Mouse (Mus musculus): Measurements from ENCODE around the gene Stx17.

The Stx17 gene

DNA sequence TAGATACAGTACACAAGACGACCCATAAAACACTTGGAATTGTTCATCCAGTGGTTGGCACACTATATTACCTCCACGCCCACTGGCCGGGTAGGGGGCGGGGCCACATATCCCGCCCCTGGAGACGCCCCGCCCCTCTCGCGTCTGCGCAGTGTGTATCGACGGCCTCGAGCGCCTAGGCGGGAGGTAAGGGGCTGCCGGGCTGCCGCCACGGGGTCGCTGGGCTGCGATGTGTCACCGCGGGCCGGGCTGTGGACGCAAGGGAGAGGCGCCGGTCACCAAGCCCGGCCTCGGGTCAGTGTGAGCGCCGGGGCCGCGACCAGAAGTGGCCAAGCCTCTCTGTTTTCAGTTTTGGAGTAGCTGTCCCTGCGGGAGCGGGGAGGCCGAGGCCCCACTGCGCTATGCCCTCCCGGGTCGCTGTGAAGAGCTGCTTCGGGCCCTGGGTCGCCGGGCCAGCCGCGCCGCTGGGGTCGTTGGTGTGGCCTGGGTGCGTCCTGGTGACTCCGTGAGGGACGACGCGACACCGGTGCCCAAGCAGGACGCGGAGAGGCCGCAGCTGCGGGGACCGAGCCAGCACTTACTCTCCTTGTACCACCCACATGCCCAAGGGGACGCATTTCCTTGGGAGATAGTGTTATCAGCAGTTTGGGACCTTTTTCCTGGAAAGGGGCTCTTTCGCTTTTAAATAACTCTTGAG is at the start of gene Stx17:
Gene Stx17 (plus strand): TSS at position 143 of the 697 bp plus-strand sequence.
- peak; percentile 83 for DNase-seq

DNA sequence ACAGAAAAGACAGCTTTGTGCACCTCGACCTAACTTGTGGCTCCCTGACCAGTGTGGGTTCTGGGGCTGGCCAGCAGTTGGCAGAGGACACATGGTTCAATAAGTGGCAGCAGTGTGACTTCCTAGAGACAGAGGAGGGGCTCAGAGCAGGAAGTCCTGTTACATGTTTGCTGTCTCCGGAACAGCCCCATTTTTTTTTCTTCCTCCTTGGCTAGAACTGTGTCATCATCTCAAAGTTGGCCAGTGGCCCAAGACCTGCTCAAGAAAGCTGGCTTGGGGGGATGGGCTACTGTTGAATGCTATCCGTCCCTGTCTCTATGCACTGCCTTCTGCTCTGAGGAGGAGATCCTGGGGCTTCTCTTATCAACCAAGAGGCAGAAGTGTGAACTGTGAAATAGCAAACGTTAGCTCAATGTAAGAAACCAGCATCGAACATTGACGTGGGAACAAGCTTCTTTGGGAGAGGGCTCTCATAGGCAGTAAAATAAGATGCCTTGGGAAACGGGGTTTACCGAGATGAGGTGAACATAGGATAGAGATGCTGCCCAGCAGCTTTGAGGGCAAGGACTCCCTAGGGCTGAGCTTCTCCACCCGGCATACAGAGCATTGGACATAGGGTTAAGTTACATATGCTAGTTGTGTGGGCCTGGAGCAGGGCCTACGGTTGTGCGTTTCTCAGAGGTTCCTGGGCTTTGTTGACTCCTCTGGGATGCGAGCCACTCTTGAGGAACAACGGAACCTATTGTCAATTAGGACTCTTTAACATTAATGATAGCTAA is 47.8 kb upstream of the Stx17 start:
- DNase-seq = no peak

DNA sequence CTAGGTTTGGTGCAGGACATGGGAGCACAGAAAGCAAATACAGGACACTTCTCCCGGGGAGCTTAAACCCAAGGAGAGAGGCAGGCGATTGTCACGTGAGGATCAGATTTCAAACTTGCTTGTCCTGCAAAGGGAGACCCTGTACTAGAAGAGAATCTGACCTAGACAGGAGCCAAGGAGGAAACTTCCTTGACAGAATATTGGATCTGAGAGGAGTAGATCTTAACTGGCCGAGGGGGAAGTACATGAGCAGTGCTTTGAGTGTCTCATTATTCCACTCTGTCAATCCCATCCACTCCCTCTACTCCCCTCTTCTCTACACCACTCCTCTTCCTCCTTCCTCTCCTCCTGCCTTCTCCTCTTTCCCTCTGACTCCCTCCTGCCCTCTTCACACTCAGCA is 46.5 kb upstream of the Stx17 start:
- DNase-seq = no peak

DNA sequence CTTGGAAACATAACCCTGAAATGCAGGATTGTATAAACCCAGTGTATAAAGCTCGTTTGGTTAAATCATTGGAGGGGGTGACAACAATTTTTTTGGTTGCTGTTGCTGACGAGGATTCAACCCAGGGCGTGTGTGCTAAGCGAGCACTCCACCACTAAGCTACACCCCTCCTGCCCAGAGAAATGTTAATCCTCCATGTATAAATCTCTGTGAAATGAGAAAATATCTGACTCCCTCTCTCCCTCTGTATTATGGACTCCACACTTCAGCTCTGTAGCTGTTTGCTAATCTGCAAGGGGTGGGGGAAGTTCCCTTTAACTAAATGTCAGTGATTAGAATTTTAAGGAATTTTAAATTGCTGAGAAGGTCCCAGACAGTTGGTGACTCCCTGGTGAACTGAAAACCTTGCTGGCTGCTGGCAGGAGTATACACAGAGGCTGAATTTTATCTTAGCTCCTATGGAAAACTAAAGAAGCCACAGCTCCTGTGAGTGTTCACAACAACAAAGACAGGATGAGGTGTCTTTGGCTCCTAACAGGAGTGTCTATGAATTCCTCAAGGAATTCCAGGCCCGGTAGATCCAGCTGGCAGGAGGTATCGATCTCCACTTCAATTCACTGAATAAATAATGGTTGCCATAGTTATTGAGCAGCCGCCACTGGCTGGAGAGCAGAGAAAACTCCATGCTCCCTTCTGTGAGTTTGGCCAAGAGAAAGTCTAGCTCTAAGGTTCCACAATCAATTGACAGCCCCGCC is 45.3 kb upstream of the Stx17 start:
- no peak for DNase-seq

DNA sequence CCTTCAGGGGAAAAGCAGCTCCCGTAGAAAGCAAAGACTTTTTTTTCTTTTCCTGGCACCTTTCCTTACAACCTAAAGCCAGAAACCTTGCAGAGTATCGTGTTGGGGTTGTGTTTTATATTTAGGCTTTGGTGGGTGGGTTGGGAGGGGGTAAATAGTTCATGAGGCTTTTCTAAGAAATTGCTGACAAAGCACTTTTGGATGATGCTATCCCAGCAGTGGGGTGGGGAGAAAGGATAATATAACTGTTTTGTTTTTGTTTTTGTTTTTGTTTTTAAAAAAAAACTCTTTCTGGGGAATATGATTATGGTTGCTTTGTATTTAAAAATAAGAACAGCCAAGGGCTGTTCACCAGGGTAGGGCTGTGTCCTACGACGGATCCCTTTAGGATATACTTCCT is 41.3 kb upstream of the Stx17 start:
- DNase-seq = no peak

DNA sequence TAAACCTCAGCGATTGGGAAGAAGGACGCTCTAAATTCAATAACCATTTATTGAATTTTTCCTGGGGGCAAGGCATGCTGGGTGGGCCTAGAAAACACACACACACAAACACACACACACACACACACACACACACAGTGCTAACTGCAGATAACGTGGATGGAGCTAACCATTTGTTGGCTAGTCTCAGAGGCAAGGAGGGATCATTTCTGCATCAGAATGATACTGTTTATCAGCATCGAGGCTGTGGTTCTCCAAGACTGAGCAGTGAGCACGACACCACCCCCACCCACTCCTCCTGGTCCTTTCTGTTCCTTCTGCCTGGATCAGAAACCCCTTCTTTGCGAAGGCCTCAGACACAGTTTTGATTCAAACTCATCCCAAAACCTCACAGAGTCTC is 38.1 kb upstream of the Stx17 start:
- DNase-seq = no peak

DNA sequence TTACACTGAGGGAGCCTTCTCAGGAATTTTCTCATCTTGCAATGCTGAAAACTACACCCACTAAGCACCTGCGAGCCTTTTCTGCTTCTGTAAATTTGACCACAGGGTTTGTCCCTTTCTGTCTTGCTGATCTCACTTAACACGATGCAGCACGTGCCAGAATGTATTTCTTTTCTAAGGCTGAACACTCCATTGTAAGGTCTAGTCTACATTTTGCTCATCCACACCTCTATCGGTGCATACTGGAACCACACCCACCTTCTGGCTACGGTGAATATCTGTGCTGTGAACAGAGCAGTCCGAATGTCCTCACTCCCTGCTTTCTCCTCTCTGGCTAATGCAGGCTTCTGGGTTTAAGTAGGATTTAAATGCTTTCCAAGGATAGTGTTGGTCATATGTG is 37.2 kb upstream of the Stx17 start:
- no peak for DNase-seq

DNA sequence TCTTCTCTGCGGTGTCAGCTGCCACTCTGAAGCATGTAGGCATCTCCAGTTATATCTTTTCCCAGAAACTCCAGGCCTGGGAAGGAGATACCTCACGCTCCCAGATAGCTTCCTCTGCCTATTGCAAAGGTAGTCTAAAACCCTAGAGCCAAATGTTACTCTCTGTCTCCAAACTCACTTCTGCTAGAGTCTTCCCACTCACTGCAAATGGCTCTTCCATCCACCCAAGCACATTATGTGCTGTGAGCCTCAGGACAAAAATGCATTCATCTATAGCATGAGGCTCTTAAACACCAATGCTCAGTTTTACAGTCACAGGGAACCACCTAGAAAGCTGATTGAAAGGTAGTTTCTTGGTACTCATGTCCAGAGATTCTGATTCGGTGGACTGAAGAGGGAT is 31.5 kb upstream of the Stx17 start:
- DNase-seq = no peak

DNA sequence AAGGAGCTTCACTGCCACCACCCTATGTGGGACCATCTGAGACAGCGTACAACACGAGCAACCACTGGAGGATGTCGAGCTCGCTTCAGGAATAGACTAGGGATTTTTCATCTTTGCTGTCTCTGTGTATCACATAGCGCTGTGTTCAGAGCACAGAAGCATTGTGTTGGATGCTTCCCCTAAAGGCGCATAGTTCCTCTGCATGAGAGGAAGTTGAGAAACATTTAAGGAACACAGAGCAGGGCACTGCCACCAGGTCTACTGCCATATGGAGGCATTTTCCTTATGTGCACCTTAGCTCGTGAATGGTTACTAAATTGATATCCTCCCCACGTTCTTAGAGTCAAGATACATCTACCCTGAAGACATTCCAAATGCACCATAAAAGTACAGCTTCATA is 24.5 kb upstream of the Stx17 start:
- DNase-seq = no peak

DNA sequence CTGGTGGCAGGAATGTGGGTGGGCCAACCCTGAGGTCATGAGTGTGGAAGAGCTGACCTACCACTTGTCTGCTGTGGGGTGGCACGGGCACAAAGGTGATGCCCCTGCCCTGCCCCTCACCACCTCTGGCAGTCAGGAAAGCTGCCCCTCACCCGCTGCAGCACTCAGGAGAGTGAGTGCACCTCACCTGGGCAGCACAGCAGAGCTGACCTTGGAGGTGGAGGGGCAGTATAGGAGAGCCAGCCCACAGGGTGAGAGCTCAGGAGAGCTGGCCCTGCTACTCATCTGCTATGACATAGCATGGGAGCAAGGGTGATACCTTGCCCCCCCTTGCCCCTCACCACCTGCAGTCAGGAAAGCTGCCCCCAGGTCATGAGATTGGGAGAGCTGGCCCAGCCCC is 22.7 kb upstream of the Stx17 start:
- DNase-seq = no peak

DNA sequence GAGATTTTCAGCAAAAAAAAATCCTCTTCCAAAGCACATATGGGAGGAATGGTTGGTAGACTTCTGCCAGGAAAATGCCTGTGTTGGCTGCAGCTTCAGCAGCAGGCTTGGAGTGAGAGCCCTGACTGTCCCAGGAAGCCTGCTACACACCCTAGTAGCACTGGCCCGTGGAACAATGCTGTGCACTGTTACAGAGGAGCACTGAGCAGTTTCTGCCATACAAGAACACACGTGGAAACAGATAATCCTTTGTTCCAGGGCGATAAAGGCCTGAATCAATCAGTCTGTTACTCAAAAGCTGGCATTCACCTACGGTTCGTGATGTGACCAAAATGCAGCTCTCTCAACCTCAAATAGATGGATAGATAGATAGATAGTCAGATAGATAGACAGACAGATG is 19.3 kb upstream of the Stx17 start:
- no peak for DNase-seq

DNA sequence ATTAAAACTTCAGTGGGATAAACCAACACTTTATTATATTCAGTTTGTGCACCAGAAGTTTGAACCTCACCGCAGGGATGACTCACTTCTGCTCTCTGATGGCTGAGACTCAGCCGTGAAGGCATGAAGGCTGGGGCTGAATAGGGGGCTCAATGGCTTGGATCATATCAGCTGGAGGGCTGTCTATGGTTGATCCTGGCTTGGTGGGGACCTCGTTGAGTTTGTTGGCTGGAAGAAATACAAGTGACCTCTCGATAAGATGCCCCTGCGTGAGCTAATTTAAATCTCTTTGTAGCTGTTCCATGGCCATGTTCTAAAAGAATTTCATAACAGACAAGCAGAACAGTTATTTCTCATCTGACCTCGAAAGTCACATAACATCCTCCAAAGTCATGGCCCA is 17.6 kb upstream of the Stx17 start:
- no peak for DNase-seq

DNA sequence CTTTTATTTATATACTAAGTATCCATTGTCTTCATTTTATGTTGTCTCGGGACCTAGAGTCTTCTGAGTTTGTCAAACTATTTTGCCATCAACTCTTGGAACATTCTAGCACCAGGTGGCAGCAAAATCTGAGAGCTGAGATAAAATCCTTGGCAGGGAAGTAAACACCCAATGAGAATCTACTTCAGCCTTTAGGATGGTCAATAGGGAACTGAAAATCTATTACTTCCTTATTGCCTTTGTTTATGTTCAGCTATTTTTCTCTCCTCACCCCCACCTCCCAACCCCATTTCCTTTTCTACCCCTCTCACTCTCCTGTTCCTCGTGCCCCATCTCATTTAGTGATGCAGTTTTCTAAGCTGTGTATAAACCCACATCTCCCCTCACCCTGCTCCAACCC is 16.1 kb upstream of the Stx17 start:
- no peak for DNase-seq

DNA sequence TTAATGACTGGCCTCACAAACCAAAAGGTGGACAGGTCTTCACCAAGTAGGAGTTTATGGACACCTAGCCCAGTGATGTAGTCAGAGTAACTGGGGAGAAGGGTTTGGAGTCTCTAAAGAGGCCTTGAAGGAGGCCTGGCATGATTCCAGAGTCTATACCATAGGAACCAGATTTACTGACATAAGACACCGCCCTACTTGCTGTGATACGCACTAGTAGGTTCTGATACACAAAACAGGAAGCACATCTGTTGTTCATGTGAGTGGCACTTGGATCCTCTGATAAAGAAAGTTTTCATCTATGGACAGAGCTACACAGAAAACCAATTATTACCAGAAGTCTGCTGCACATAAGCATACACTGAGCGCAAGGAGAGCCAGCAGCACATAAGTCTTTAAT is 14.4 kb upstream of the Stx17 start:
- DNase-seq = no peak

DNA sequence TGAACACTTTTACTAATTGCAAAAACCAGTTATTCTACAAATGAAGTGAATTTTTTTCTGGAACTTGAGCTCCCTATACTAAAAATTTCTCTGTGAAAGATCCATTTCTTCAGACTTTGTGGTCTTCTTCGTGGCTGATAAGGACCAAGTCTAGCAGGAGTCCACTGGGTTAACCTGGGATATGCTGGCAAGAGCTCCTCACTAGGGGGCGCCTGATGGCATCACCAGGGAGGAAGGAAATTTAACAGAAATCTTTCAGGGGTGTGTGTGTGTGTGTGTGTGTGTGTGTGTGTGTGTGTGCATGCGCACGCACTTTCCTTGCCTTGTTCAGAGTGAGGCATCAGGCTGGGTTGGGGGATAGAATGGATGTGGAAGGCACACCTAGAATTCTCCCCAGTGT is 8.5 kb upstream of the Stx17 start:
- no peak for DNase-seq

DNA sequence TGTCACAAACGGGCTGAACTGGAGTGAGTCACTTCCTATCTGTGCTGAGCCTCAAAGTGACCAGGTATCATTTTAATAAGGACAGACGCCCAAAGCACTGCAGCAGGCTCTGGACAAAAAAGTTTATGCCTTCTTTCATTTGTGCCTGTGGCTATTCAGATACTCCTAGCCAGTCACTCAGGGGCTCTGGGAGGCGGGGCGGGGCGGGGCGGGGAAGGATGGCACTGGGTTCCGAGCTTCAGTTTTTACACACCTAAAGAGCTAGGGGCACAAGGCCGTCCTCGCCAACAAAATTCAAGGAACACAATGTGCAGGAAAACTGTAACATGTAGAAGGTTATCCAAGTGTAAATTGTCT is 321 bp upstream of the Stx17 start:
- DNase-seq = no peak

DNA sequence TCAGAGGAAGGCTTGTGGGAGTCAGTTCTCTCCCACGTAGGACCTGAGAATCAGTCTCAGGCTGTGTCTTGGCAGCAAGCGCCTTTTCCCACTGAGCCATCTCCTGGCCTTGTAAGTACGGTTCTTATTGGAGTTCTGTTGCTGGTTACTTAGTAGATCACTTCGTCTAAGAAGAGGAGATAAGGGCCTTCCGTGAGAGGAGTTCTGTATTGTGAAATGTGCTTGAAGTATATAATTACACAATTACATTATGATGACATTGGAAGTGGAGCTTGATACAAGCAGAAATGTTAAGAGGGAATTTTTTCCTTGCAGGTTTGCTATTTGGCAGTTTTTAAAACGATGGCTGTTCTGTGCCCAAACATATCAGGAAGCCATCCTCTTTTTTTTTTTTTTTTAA is 5.6 kb downstream of the Stx17 start:
- DNase-seq = no peak

DNA sequence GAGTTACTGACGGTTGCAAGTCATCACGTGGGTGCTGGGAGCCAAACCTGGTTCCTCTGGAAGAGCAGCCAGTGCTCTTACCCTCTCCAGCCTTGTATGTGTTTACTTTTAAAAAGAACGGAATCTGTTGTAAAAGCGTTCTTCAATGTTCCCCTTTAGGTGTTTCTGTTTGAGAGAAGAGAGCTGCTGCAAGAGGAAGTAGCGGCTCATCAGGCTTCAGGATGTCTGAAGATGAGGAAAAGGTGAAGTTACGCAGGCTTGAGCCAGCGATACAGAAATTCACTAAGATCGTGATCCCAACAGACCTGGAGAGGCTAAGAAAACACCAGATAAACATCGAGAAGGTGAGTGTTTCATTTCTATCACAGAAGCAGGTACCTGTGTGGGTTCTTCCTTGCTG is 6.9 kb downstream of the Stx17 start:
- no peak for DNase-seq

DNA sequence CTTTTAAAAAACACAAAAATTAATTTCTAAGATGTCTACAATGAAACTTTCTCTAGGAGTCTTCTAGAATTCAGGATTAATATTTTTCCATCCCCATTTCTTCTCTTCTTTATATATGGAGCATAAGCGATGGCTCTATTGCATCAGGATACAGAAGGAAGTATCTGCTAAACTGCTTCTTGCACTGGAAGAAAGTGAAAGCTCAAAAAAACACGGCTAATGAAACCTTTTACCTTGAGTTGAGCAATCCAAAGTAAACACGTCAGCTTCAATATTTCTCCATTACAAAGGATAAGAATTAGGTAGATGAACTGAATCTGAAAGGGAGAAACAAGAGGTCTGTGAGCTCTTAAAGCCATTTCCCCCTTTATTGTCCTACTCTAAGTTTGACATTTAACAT is 8.0 kb downstream of the Stx17 start:
- DNase-seq = no peak

DNA sequence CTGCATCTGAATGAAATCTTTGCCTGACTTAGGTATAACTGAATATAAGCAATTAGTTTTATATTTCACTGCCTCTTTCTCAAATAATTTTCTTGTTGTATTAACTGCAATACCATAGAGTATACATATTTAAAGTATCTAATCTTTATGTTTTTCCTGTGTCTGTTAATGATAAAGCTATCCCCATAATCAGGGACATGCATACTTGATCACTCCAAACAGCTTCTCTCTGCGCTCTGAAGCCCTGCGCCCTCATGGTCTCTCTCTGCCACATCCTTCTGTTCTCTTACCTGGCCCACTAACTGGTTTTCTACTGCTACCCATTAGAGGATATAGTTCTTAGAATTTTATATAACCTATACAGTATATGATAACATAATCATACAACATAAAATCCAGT is 24.8 kb downstream of the Stx17 start:
- DNase-seq = no peak

DNA sequence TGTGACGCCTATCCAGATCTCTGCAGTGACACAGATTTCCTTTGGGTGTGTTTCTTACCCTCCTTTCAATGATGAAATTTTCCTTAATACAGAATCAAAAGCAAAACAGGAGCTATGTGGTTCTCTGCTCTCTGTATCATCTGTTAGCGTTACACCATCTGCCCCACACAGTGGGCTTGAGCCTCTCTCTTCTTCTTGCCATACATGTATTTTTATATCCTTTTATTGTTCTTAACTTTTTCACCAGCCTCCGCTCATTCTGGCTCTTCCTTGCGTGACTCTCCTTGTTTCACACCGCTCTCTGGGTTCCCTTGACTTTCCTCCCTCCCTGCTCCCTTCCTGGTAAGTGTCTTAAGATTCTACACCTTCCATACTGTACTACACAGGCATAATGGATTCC is 28.5 kb downstream of the Stx17 start:
- DNase-seq = no peak

DNA sequence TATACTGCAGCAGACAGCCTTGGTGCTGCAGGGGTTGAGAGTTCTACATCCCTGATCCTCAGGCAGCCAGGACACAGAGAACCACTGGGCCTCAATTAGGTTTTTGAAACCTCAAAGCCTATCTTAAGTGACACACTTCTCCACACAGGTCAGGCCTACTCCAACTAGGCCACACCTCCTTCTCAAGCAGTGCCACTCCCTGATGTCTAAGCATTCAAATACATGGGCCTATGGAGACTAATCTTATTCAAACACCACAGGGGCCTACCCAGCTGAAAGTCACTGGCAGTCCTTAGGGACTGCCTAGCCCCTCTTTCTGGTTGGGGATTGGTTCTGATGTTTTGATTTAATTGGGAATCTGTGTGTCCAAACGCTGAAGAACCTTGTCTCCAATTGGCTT is 31.1 kb downstream of the Stx17 start:
- DNase-seq = no peak

DNA sequence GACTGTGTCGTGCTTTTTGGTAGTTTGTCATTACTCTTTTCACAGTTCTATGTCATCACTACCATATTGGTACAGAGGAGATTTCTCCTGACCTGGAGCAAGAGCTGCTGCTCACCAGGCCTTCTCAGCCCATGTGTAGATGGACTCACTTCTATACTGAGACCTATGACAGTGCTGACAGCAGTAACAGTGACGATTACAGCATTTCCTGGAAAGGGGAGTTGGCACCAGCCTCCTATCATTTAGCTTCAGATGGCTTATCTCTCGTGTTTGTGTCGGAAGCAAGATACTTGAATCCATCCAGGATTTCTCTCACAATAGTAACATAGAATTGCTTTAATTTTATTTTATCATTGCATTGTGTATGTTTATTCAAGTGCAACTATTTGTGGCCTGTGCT is 35.7 kb downstream of the Stx17 start:
- no peak for DNase-seq

DNA sequence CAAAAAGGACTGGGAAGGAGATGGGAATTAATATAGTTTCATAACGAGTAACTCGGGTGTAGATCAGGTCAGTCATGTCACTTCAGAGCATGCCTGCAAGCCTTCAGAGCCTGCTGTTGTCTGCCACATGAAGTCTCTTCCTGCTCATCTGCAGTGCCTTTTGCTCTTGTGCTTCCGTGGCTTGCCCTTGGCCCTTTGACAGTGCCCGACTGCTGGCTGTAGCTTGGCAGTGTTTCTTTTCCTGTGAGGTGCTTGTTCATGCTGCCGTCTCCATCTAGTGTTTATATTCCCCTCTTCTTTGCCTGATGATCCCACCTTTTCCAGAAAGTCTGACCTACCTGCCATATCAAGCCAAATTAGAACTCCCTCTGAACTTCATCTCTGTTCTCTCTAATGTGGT is 39.1 kb downstream of the Stx17 start:
- no peak for DNase-seq
